Mouse (Mus musculus) ES-E14 (cell line): Measurements from ENCODE around the gene Rubcn. TPM values are rescaled to one million over a fixed set of nuclear protein-coding genes. Genes with fewer than 3 reads are reported as not detected.

Experiments
- DNase-seq: peaks from one replicate; pipeline ENCODE4 v3.0.0-alpha.2; 2013; ENCODE audit warnings: low read depth, low spot score
- H3K27ac ChIP-seq: 2 replicates; pipeline ENCODE4 v1.5.1; 2012; ENCODE audit warnings: low read depth, mild to moderate bottlenecking, low read length, moderate library complexity, mixed read lengths; ENCODE audit not compliant: poor library complexity, insufficient read depth, severe bottlenecking
- H3K36me3 ChIP-seq: 2 replicates; pipeline ENCODE4 v1.6.1; 2012; ENCODE audit warnings: mild to moderate bottlenecking, low read length, moderate library complexity, mixed read lengths; ENCODE audit not compliant: control insufficient read depth, poor library complexity, insufficient read depth, severe bottlenecking
- H3K4me1 ChIP-seq, 2 experiments: fragments of 150-350 bp in 1 of 2; sonication (generic) in 1 of 2; 2 replicates each; pipeline ENCODE4 v1.6.1; 2012; ENCODE audit warnings: low read length in 2 of 2, mild to moderate bottlenecking in 1 of 2, mixed read lengths in 1 of 2; ENCODE audit not compliant: control insufficient read depth in 2 of 2, insufficient read depth in 2 of 2, poor library complexity in 1 of 2
- H3K4me3 ChIP-seq, 2 experiments: fragments of 150-350 bp in 1 of 2; sonication (generic) in 1 of 2; 2 replicates each; pipeline ENCODE4 v1.5.1; 2012; ENCODE audit warnings: low read length in 2 of 2, low read depth in 1 of 2, mild to moderate bottlenecking in 1 of 2, mixed read lengths in 1 of 2; ENCODE audit not compliant: insufficient read depth in 1 of 2, poor library complexity in 1 of 2, severe bottlenecking in 1 of 2
- H3K9ac ChIP-seq: 2 replicates; pipeline ENCODE4 v1.6.1; 2012; ENCODE audit warnings: low read depth, mild to moderate bottlenecking, low read length, mixed read lengths; ENCODE audit not compliant: poor library complexity, insufficient read depth, severe bottlenecking
- H3K9me3 ChIP-seq: fragments of 150-350 bp; sonication (generic); 2 replicates; pipeline ENCODE4 v1.6.1; 2012; ENCODE audit warnings: low read depth, mild to moderate bottlenecking, low read length; ENCODE audit not compliant: control insufficient read depth, insufficient read depth
- CHD2 ChIP-seq: IDR thresholded peaks from 2 replicates; pipeline ENCODE4 v1.6.1; 2014; ENCODE audit warnings: mild to moderate bottlenecking, low read depth, low read length, inconsistent platforms
- HCFC1 ChIP-seq: IDR thresholded peaks from 2 replicates; pipeline ENCODE4 v1.6.1; 2012; ENCODE audit warnings: low read length, inconsistent platforms, borderline replicate concordance; ENCODE audit not compliant: insufficient read depth
- MAFK ChIP-seq: IDR thresholded peaks from 2 replicates; pipeline ENCODE4 v1.6.1; 2014; ENCODE audit warnings: mild to moderate bottlenecking, low read depth, low read length, inconsistent platforms; ENCODE audit not compliant: insufficient read depth
- ZC3H11A ChIP-seq: IDR thresholded peaks from 2 replicates; pipeline ENCODE4 v1.6.1; 2012; ENCODE audit warnings: low read depth, mild to moderate bottlenecking, inconsistent platforms, low read length, borderline replicate concordance
- ZNF384 ChIP-seq: IDR thresholded peaks from 2 replicates; pipeline ENCODE4 v1.6.1; 2012; ENCODE audit warnings: low read depth, low read length, inconsistent platforms
- in situ Hi-C, 2 experiments: fragments of 600-800 bp; cut with MboI; formaldehyde crosslinking; loops; one replicate each; pipeline ENCODE4 v1.15.1; 2025; ENCODE audit warnings: low sequenced_read_pairs in 2 of 2, inconsistent platforms in 1 of 2; ENCODE audit not compliant: unreplicated experiment in 2 of 2
- total RNA-seq: library from RNA; depleted of rRNA; stranded (reverse); fragments of 300-350 nt; gene quantifications from 2 replicates; pipeline ENCODE4 v1.2.3, GENCODE M21; 2012

Rubcn gene
- total RNA-seq, 1 experiment, result 19.4 TPM

- Histone ChIP-seq H3K4me1 (no peaks in the 10 kb centered on the region), H3K27ac (no peak overlapping the region), H3K9ac (no peak overlapping the region), H3K9me3 (no peaks in the 10 kb centered on the region), H3K4me3 (no peak overlapping the region), H3K36me3 (no peaks in the 10 kb centered on the region)
- in situ Hi-C loops, result no loop called here
- TF ChIP-seq MAFK, result no peak
- DNase-seq, result no peak
Observed at GRCm38 (mm10) chr16:32856751-32857150, 20.8 kb downstream of the Rubcn start.

GRCm38 (mm10) chr16:32854050-32854571, 23.5 kb downstream of the Rubcn start:
- Histone ChIP-seq H3K9me3 (no peaks in the 10 kb centered on the region), H3K4me1 (no peaks in the 10 kb centered on the region), H3K4me3 (no peak overlapping the region), H3K9ac (no peak overlapping the region), H3K36me3 (peaks cover 3% of the 10 kb centered on the region; the same call in 1 of the 2 replicates), H3K27ac (no peak overlapping the region)
- no peak for DNase-seq
- TF ChIP-seq CHD2, result no peak
- in situ Hi-C loops, result no loop called here

GRCm38 (mm10) chr16:32853492-32854049, 24.0 kb downstream of the Rubcn start:
- Histone ChIP-seq H3K27ac (no peak overlapping the region), H3K36me3 (peaks cover 3% of the 10 kb centered on the region; the same call in 1 of the 2 replicates), H3K9me3 (no peaks in the 10 kb centered on the region), H3K4me3 (no peak overlapping the region), H3K4me1 (no peaks in the 10 kb centered on the region), H3K9ac (no peak overlapping the region)
- no peak for TF ChIP-seq ZNF384
- no peak for TF ChIP-seq MAFK
- no peak for TF ChIP-seq CHD2
- no peak for TF ChIP-seq HCFC1
- TF ChIP-seq ZC3H11A, result no peak
- DNase-seq, result no peak
- in situ Hi-C loops, result no loop called here

GRCm38 (mm10) chr16:32849042-32849830, 28.3 kb downstream of the Rubcn start:
- Histone ChIP-seq H3K4me3 (no peak overlapping the region), H3K36me3 (peaks cover 14% of the 10 kb centered on the region; the same call in 1 of the 2 replicates), H3K27ac (no peak overlapping the region), H3K4me1 (no peaks in the 10 kb centered on the region), H3K9ac (no peak overlapping the region), H3K9me3 (no peaks in the 10 kb centered on the region)
- in situ Hi-C loops, result no loop called here
- DNase-seq, result no peak
- TF ChIP-seq MAFK (no peak), ZC3H11A (no peak), ZNF384 (no peak)

- in situ Hi-C loops, result no loop called here
- H3K4me3 ChIP-seq, result no peak overlapping the region
- no peaks in the 10 kb centered on the region for H3K9me3 ChIP-seq
- H3K4me1 ChIP-seq, result no peaks in the 10 kb centered on the region
- DNase-seq, result no peak
- no peak overlapping the region for H3K27ac ChIP-seq
- H3K9ac ChIP-seq, result no peak overlapping the region
- no peak for TF ChIP-seq HCFC1
- TF ChIP-seq CHD2, result no peak
- no peak for TF ChIP-seq MAFK
- no peak for TF ChIP-seq ZNF384
- no peak for TF ChIP-seq ZC3H11A
- peaks cover 18% of the 10 kb centered on the region for H3K36me3 ChIP-seq
Observed at GRCm38 (mm10) chr16:32847103-32847502, 30.5 kb downstream of the Rubcn start.
